Mouse (Mus musculus) cerebellum, adult 2 months (tissue): ENCODE results near the gene Pax5. TPM values are rescaled to one million over a fixed set of nuclear protein-coding genes. Genes with fewer than 3 reads are reported as not detected.

Experiments
- DNase-seq, 2 experiments: peaks; one replicate each; pipeline ENCODE4 v3.0.0; 2021
- H3K27ac ChIP-seq: fragments of 200-500 bp; 2 replicates; pipeline ENCODE4 v1.5.1; 2012; ENCODE audit warnings: low read length, control low read depth, inconsistent platforms; ENCODE audit not compliant: insufficient read depth
- H3K27me3 ChIP-seq: fragments of 200-500 bp; 2 replicates; pipeline ENCODE4 v1.6.1; 2012; ENCODE audit warnings: inconsistent platforms, mild to moderate bottlenecking, low read length, moderate library complexity; ENCODE audit not compliant: control insufficient read depth, insufficient read depth
- H3K4me1 ChIP-seq: fragments of 200-500 bp; 2 replicates; pipeline ENCODE4 v1.6.1; 2011; ENCODE audit warnings: low read length; ENCODE audit not compliant: control insufficient read depth, insufficient read depth
- H3K4me3 ChIP-seq: fragments of 200-500 bp; replicated peaks from 2 replicates; pipeline ENCODE3; 2011; ENCODE audit warnings: mild to moderate bottlenecking, low read depth, low read length, control low read depth; ENCODE audit not compliant: insufficient read depth
- CTCF ChIP-seq: fragments of 200-500 bp; IDR thresholded peaks from 2 replicates; pipeline ENCODE4 v1.5.1; 2011; ENCODE audit warnings: low read depth, mild to moderate bottlenecking, control low read depth, low read length, moderate library complexity, borderline replicate concordance; ENCODE audit not compliant: insufficient read depth
- POLR2A ChIP-seq: fragments of 200-500 bp; IDR thresholded peaks from 2 replicates; pipeline ENCODE4 v1.6.1; 2011; ENCODE audit warnings: low read length, control low read depth, borderline replicate concordance; ENCODE audit not compliant: insufficient read depth
- WGBS: fragments of 180-500 bp; shearing (Covaris S2); methylation state at CpG from one replicate; pipeline ENCODE4 v1.1.7; 2018; 5-methylcytosine and 5-hydroxymethylcytosine counted together
- polyA plus RNA-seq: library from polyadenylated mRNA; depleted of rRNA; stranded (reverse); fragments of >200 nt; gene quantifications from 2 replicates; pipeline ENCODE4 v1.2.3, GENCODE M21; 2012

Gene Pax5
- polyA plus RNA-seq, 1 experiment: 0.13 TPM

DNA sequence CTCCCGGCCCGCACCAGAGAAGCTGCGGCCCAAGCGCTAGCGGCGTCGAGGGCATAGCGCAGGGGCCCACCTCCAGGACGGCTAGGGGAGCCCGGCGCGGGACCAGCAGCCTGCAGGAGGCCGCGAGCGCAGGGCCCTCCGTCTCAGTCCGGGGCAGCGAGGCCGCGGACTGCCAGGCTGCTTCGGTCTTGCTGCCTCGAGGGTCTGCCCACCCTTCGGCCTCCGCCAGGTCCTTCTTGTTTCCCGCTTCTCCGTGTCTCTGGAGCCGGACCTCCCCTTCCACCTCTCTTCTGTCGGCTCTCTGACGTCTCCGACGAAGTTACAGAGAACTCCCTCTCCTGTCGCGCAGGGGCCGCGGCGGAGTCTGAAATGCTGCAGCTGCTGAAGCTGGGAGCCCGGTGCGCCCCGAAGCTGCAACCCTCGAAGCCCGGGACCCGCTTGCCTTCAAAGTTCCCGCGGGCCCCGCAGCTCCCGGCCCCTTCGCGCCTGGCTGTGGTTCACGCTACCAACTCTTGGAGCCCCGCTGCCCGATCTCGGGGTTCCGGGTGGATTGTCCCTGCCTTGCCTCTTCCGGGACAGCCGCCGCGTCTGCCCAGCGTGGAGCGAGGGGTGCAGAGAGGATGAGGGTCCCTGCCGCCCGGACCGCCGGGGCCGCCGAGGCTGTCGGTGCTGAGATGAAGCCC is 6.5 kb downstream of the Pax5 start:
- peak in 1 of 2 experiments; percentile 25 for DNase-seq
- no peak overlapping the region for H3K4me3 ChIP-seq
- no peaks in the 10 kb centered on the region for H3K4me1 ChIP-seq
- WGBS: 1% methylated on average over 66 of the region's 66 CpGs
- peaks cover 30% of the 10 kb centered on the region; the same call in 1 of the 2 replicates for H3K27me3 ChIP-seq
- no peak overlapping the region for H3K27ac ChIP-seq
- no peak for TF ChIP-seq CTCF
- no peak for TF ChIP-seq POLR2A

GRCm38 (mm10) chr4:44702891-44703685 is 7.2 kb downstream of the Pax5 start:
- peak; percentile 22 to 46 for DNase-seq

DNA sequence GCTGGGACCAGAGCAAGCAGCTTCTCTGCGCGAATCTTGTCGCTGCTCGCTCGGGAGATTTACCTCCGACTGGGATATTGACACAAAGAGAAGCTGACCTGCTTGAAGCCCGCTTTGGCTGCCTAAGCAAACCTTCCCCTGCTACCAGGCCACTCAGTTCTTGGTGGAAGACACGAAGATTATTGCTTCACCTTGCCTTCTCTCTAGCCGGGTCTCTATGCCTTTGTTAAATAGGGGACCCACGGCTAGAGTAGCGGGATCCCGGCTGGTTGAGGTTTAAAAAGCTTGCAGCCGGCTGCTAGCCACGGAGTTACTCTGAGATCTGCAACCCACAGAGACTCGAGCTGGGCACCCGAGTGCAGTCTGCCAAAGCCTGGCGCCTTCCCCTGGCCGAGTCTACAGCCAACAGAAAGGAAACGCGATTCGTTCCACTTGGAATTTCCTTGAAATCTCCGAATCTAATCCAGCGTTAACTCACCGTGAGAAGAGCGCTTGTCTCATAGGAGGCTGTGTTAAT is 8.2 kb downstream of the Pax5 start:
- no peaks in the 10 kb centered on the region for H3K4me1 ChIP-seq
- DNase-seq: peak; percentile 38 to 58
- H3K4me3 ChIP-seq: no peak overlapping the region
- H3K27ac ChIP-seq: no peak overlapping the region
- TF ChIP-seq POLR2A (no peak), CTCF (no peak)
- 2% methylated on average over 25 of the region's 25 CpGs for WGBS
- H3K27me3 ChIP-seq: peaks cover 35% of the 10 kb centered on the region; the same call in 1 of the 2 replicates

More at GRCm38 (mm10) chr4:44702891-44703685, 7.2 kb downstream of the Pax5 start:
- TF ChIP-seq POLR2A: no peak
- no peak for TF ChIP-seq CTCF
- no peaks in the 10 kb centered on the region for H3K4me1 ChIP-seq
- WGBS: 3% methylated on average over 58 of the region's 58 CpGs
- peaks cover 34% of the 10 kb centered on the region; the same call in 1 of the 2 replicates for H3K27me3 ChIP-seq
- no peak overlapping the region for H3K4me3 ChIP-seq
- no peak overlapping the region for H3K27ac ChIP-seq

- Histone ChIP-seq H3K4me1 (no peaks in the 10 kb centered on the region), H3K27me3 (peaks cover 35% of the 10 kb centered on the region; the same call in 1 of the 2 replicates), H3K4me3 (no peak overlapping the region), H3K27ac (no peak overlapping the region)
- TF ChIP-seq CTCF: no peak
- no peak for TF ChIP-seq POLR2A
- peak in 1 of 2 experiments; percentile 11 for DNase-seq
- WGBS: 1% methylated on average over 9 of the region's 9 CpGs
These were observed 8.8 kb downstream of the Pax5 start for GRCm38 (mm10) chr4:44701513-44701912.

- no peak overlapping the region for H3K4me3 ChIP-seq
- TF ChIP-seq CTCF (no peak), POLR2A (no peak)
These were observed 13.6 kb downstream of the Pax5 start for GRCm38 (mm10) chr4:44696676-44697075.

DNA sequence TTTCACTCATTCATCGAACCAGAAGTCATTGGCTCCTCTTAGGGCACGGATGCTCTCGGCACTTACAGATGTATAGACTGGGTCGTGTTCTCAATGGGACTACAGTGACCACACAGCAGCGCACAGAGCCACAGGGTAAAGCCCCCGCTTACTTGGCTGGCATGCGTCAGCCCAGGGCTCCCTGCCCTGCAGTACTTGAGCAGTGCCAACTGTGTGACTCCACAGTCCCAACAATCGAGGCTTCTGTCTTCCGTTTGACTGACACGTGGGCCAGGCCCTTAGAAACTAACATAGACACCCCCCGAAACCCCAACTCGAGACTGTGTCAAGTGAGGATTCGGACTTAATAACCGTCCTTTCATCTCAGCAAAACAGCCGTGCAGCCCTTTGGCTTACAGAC is 15.9 kb downstream of the Pax5 start:
- DNase-seq: no peak
- H3K27ac ChIP-seq: no peak overlapping the region
- no peak overlapping the region for H3K4me3 ChIP-seq
- WGBS: 7% methylated on average over 15 of the region's 15 CpGs
- H3K4me1 ChIP-seq: no peaks in the 10 kb centered on the region
- peaks cover 5% of the 10 kb centered on the region; the same call in 1 of the 2 replicates for H3K27me3 ChIP-seq
- no peak for TF ChIP-seq CTCF
- TF ChIP-seq POLR2A: no peak

More at GRCm38 (mm10) chr4:44696676-44697075, 13.6 kb downstream of the Pax5 start:
- Histone ChIP-seq H3K4me1 (no peaks in the 10 kb centered on the region), H3K27ac (no peak overlapping the region), H3K27me3 (peaks cover 5% of the 10 kb centered on the region; the same call in 1 of the 2 replicates)
- no peak for DNase-seq

GRCm38 (mm10) chr4:44685582-44685981 is 24.7 kb downstream of the Pax5 start:
- Histone ChIP-seq H3K4me1 (no peaks in the 10 kb centered on the region), H3K4me3 (no peak overlapping the region), H3K27ac (no peak overlapping the region), H3K27me3 (no peaks in the 10 kb centered on the region; the same call in 1 of the 2 replicates)
- DNase-seq: no peak
- no peak for TF ChIP-seq POLR2A
- TF ChIP-seq CTCF: no peak
- WGBS: 79% methylated on average over 6 of the region's 6 CpGs
